Mouse (Mus musculus) midbrain, embryonic 16.5 days (tissue): Measurements from ENCODE around the gene Mapkap1. TPM values are rescaled to one million over a fixed set of nuclear protein-coding genes. Genes with fewer than 3 reads are reported as not detected.

Experiments used
- ATAC-seq: fragments of 200-750 bp; cut with Nextera tagmentation; 2 replicates; pipeline ENCODE4 v1.8.0; 2017; ENCODE audit warnings: moderate TSS enrichment
- H3K27ac ChIP-seq: fragments of 300-500 bp; sonication (generic); 2 replicates; pipeline ENCODE4 v1.5.1; 2014; ENCODE audit warnings: mild to moderate bottlenecking, low read length, mixed read lengths
- H3K27me3 ChIP-seq: fragments of 300-500 bp; sonication (generic); 2 replicates; pipeline ENCODE4 v1.6.1; 2014; ENCODE audit warnings: low read depth, low read length, mixed read lengths; ENCODE audit not compliant: control insufficient read depth, insufficient read depth
- H3K36me3 ChIP-seq: fragments of 300-500 bp; sonication (generic); 2 replicates; pipeline ENCODE4 v1.6.1; 2014; ENCODE audit warnings: mild to moderate bottlenecking, low read length, moderate library complexity, mixed read lengths; ENCODE audit not compliant: control insufficient read depth, insufficient read depth
- H3K4me1 ChIP-seq: fragments of 300-500 bp; sonication (generic); 2 replicates; pipeline ENCODE4 v1.6.1; 2014; ENCODE audit warnings: mild to moderate bottlenecking, low read length, mixed read lengths; ENCODE audit not compliant: control insufficient read depth, insufficient read depth
- H3K4me2 ChIP-seq: fragments of 300-500 bp; sonication (generic); 2 replicates; pipeline ENCODE4 v1.6.1; 2014; ENCODE audit warnings: mild to moderate bottlenecking, low read length, mixed read lengths
- H3K4me3 ChIP-seq: fragments of 300-500 bp; sonication (generic); 2 replicates; pipeline ENCODE4 v1.5.1; 2014; ENCODE audit warnings: low read depth, mild to moderate bottlenecking, low read length, moderate library complexity, mixed read lengths
- H3K9ac ChIP-seq: fragments of 300-500 bp; sonication (generic); 2 replicates; pipeline ENCODE4 v1.6.1; 2014; ENCODE audit warnings: low read depth, low read length, mixed read lengths
- H3K9me3 ChIP-seq: fragments of 300-500 bp; sonication (generic); replicated peaks from 2 replicates; pipeline ENCODE4 v1.6.1; 2014; ENCODE audit warnings: mild to moderate bottlenecking, low read length, mixed read lengths; ENCODE audit not compliant: control insufficient read depth, poor library complexity, severe bottlenecking
- WGBS: fragments of 180-500 bp; shearing (Covaris S2); extraction: QIAGEN DNeasy Blood & Tissue Kit; methylation state at CpG from one replicate; pipeline ENCODE4 v1.1.7; 2014; 5-methylcytosine and 5-hydroxymethylcytosine counted together
- polyA plus RNA-seq: library from polyadenylated mRNA; unstranded; fragments of >200 nt; fragmentation: Nextera tagmentation; extraction: Ambion mirVana; gene quantifications from 2 replicates; pipeline ENCODE4 v1.2.1, GENCODE M21; 2015

Gene Mapkap1
- polyA plus RNA-seq, 1 experiment from 2014 or later, result 89.1 TPM

DNA sequence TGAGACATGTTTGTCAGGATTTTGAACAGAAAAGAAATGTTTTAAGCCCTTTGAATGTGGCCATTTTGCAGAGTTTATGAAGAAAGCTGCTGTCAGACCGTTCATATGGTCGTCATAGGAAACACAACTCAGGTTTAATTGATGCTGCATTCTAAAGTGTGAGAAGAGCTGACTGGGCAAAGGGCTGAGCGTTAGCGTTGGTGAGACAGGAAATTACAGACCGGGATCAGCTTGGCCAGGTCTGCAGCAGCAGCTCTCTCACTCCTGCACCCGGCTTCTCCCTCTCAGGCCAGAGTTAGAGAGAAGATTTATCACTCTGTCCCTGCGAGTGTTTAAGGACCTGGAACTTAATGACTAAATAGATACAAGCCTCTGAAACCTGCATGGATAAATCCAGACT, 194.2 kb downstream of the Mapkap1 start:
- ATAC-seq, result no peak
- Histone ChIP-seq H3K27me3 (no peaks in the 10 kb centered on the region), H3K4me1 (peaks cover 23% of the 10 kb centered on the region), H3K27ac (no peak overlapping the region), H3K36me3 (no peaks in the 10 kb centered on the region), H3K4me3 (no peak overlapping the region), H3K9me3 (no peaks in the 10 kb centered on the region), H3K9ac (no peak overlapping the region), H3K4me2 (no peak overlapping the region)
- 13% methylated on average over 7 of the region's 7 CpGs for WGBS

DNA sequence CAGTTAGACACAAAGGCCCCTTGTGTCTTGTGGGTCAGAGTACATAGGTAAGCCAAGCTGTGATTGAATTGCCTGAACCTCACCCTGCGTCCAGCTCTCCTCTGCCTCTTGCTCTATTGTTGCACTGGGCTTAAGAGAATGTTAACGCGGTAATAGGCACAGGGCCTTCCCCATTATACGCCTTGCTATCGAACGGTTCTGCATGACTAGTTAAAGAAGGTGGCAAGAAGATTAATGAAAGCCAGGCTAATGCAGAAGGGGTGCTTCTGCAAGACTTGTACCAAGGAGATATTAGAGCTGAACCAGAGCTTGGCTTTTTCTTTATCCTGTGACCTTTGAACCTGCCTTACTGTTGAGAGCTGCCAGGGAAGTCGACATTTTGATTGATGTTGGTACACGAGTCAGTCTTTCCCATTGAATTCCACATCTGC, 195.6 kb downstream of the Mapkap1 start:
- H3K9me3 ChIP-seq, result no peaks in the 10 kb centered on the region
- no peak overlapping the region for H3K27ac ChIP-seq
- WGBS, result 10% methylated on average over 8 of the region's 8 CpGs
- no peak overlapping the region for H3K4me3 ChIP-seq
- H3K36me3 ChIP-seq, result no peaks in the 10 kb centered on the region
- ATAC-seq, result no peak
- H3K9ac ChIP-seq, result no peak overlapping the region
- H3K27me3 ChIP-seq, result no peaks in the 10 kb centered on the region
- peaks cover 23% of the 10 kb centered on the region for H3K4me1 ChIP-seq
- no peak overlapping the region for H3K4me2 ChIP-seq

DNA sequence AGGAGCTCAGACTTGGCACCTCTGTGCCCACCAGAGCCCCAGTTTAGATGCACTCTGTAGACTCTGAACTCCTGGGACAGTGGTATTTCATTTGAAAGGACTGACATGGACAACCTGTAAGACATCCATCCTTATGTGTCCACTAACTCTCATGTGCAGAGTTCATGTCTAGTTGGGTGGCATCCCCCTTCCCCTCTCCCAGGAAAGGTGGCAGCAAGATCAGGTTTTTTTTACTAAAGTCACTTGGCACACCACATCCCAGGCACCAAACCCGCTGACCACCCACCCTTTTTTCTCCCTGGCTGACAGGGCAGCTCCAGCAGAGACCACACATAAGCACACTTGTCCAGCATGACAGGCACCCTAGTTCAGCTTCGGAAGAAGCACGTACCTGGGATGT, 196.3 kb downstream of the Mapkap1 start:
- no peak for ATAC-seq
- 64% methylated on average over 3 of the region's 3 CpGs for WGBS
- Histone ChIP-seq H3K9me3 (no peaks in the 10 kb centered on the region), H3K4me1 (peaks cover 23% of the 10 kb centered on the region), H3K4me2 (no peak overlapping the region), H3K27ac (no peak overlapping the region), H3K9ac (no peak overlapping the region), H3K36me3 (no peaks in the 10 kb centered on the region), H3K27me3 (no peaks in the 10 kb centered on the region), H3K4me3 (no peak overlapping the region)

DNA sequence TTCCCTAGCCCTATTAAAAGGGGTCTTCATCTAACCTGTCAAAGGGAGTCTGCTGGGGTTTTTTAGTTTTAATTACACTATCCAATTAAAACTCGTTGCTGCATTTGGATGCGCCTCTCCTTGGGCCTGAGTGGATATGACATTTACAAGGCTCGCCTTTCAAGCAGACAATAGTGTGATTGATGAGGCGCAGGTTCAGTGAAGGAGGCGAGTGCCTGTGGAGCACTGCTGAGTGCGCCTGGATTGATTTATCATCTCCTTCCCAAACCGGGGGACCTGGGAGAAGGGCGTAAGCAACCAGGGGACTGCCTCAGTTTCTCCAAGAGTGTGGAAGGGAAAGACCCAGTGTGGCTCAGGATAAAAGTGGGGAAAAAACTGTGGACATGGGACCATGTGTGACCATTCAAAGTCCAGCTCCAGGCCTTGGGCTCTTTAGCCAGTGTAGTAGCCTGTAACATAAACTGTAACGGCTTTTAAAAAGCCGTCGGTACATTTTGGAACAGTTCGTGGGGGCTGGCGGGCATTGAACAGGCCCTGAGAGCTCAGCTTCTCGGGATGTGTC, 197.2 kb downstream of the Mapkap1 start:
- no peak overlapping the region for H3K27ac ChIP-seq

DNA sequence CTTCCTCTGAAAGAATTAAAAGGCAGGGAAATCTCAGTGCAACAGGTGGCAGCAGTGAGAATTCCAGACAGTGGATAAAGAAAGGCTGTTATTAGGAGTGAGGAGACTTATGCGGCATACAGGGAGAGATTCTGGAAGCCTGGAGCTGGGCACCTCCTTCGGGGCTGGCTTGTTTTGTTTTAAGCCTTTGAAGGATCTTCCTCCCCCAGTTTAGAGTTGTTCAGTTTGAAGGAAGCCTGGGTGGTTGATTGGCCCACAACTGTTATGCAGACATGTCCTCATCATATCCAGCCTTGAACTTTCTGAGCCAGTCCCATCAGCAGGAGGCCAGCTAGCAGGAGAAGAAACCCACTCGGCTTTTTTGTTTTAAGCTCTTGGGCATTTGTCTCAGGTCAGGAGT, 198.5 kb downstream of the Mapkap1 start:
- Histone ChIP-seq H3K27ac (no peak overlapping the region), H3K4me1 (peaks cover 23% of the 10 kb centered on the region), H3K27me3 (no peaks in the 10 kb centered on the region), H3K9ac (no peak overlapping the region), H3K36me3 (no peaks in the 10 kb centered on the region), H3K4me2 (no peak overlapping the region), H3K9me3 (no peaks in the 10 kb centered on the region), H3K4me3 (no peak overlapping the region)
- WGBS, result 42% methylated on average over 3 of the region's 3 CpGs
- no peak for ATAC-seq

More for the DNA sequence above, 197.2 kb downstream of the Mapkap1 start:
- Histone ChIP-seq H3K4me2 (no peak overlapping the region), H3K4me3 (no peak overlapping the region), H3K9ac (0 out of 2 replicates have a peak overlapping the region, but pooled peaks have one; percentile 20), H3K9me3 (no peaks in the 10 kb centered on the region), H3K27me3 (no peaks in the 10 kb centered on the region), H3K4me1 (peaks cover 23% of the 10 kb centered on the region), H3K36me3 (no peaks in the 10 kb centered on the region)
- no peak for ATAC-seq
- WGBS, result 58% methylated on average over 14 of the region's 14 CpGs

DNA sequence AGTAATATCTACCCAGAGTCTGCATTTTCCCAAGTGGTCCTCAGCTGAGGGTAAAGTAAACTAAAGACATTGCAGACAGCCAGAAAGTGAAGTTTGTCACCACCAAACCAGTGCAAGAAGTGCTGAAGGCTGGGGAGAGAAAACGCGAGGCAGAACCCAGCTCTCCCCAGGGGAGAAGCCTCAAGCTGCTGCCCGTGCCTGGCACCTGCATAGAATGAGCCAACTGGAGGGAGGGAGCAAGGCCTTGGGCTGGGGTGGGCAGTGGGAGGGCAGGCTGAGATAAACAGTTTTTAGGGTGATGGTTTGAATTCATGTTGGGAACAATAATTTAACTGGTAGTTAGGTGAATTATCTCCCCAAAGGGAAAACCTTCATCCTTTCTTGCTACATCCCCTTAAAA, 202.3 kb downstream of the Mapkap1 start:
- no peak overlapping the region for H3K4me2 ChIP-seq
- no peak overlapping the region for H3K4me3 ChIP-seq
- no peak for ATAC-seq
- no peaks in the 10 kb centered on the region for H3K27me3 ChIP-seq
- H3K4me1 ChIP-seq, result peaks cover under 1% of the 10 kb centered on the region; the same call in 1 of the 2 replicates
- H3K9ac ChIP-seq, result no peak overlapping the region
- H3K27ac ChIP-seq, result peak overlapping the region; percentile 13; the same call in 1 of the 2 replicates
- H3K9me3 ChIP-seq, result 0 out of 2 replicates have a peak, but pooled peaks cover 2% of the 10 kb centered on the region
- WGBS, result 44% methylated on average over 3 of the region's 3 CpGs
- H3K36me3 ChIP-seq, result no peaks in the 10 kb centered on the region

DNA sequence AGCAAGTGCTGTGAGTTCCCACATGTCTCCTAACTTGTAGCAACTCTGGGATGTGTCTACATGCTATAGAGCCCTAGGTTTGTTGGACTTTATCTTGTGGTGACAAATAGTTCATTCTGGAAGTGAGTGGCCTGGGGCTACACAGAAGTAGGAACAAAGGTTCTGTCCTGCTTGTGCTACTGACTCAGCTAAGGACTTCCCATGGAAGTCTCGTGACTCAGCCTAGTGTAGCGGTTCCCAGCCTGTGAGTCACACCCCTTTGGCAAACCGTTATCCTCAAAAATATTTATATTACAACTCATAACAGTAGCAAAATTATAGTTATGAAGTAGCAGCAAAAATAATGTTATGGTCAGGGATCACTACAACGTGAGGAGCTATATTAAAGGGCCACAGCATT, 202.9 kb downstream of the Mapkap1 start:
- Histone ChIP-seq H3K27me3 (no peaks in the 10 kb centered on the region), H3K36me3 (no peaks in the 10 kb centered on the region), H3K27ac (no peak overlapping the region), H3K4me3 (no peak overlapping the region), H3K4me1 (no peaks in the 10 kb centered on the region; the same call in 1 of the 2 replicates), H3K9me3 (0 out of 2 replicates have a peak, but pooled peaks cover 2% of the 10 kb centered on the region), H3K9ac (no peak overlapping the region), H3K4me2 (no peak overlapping the region)
- 94% methylated on average over 4 of the region's 4 CpGs for WGBS
- ATAC-seq, result no peak

DNA sequence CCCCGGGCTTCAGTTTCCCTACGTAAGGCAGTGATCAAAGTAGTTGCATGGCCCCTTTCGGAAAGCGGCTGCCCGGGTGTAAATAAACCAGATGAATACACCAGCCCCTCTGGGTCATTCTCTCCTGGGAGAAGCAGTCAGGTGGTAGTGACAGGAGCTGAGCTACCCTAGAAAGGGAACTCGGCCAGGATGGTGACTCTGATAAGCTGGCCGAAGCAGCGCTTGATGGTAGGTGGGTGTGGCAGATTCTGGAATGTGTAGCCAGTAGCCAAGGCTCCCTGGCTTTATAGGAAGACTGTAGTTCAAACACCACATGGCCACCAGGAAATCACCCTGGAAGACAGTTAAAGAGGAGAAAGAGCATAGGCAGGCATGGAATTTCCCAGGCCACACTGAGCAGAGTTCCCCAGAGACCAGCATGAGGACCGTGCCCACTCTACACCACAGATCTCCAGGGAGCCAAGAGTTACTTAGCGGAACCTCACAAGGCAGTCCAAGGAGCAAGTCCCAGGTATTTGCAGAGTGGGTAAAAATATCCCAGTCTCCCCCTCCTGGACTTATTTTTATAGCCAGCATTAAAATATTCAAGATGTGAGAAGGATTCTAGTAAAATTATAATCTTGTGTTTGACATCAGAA, 214.3 kb downstream of the Mapkap1 start:
- Histone ChIP-seq H3K36me3 (0 out of 2 replicates have a peak, but pooled peaks cover 2% of the 10 kb centered on the region), H3K27ac (no peak overlapping the region), H3K4me2 (no peak overlapping the region), H3K9ac (no peak overlapping the region), H3K4me3 (no peak overlapping the region), H3K4me1 (no peaks in the 10 kb centered on the region), H3K27me3 (no peaks in the 10 kb centered on the region), H3K9me3 (no peaks in the 10 kb centered on the region)
- WGBS, result 83% methylated on average over 10 of the region's 10 CpGs
- no peak for ATAC-seq

DNA sequence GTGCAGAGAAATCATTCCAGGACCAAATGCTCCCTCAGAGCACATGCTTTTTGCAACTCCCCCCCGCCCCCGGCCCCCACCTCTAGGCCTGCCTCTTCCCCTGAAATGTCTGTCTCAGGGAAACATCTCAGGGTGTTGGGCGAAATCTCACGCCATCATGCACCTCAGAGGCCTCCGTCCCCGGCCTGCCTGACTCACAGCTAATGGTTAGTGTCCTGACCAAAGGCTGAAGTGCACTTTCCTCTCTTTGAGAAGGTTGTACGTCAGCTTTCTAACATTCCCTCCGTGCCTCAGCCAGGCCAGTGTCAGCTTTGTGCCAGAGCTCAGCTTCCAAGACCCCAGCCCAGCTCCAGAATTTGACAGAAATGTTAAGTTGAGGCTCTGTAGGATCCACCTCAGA, 214.9 kb downstream of the Mapkap1 start:
- Histone ChIP-seq H3K36me3 (0 out of 2 replicates have a peak, but pooled peaks cover 2% of the 10 kb centered on the region), H3K9me3 (no peaks in the 10 kb centered on the region), H3K4me2 (no peak overlapping the region), H3K4me1 (no peaks in the 10 kb centered on the region), H3K4me3 (no peak overlapping the region), H3K27me3 (no peaks in the 10 kb centered on the region), H3K9ac (no peak overlapping the region), H3K27ac (no peak overlapping the region)
- ATAC-seq, result no peak
- WGBS, result 93% methylated on average over 8 of the region's 8 CpGs
